Mouse (Mus musculus): Measurements from ENCODE around the gene Nol10.

DNA sequence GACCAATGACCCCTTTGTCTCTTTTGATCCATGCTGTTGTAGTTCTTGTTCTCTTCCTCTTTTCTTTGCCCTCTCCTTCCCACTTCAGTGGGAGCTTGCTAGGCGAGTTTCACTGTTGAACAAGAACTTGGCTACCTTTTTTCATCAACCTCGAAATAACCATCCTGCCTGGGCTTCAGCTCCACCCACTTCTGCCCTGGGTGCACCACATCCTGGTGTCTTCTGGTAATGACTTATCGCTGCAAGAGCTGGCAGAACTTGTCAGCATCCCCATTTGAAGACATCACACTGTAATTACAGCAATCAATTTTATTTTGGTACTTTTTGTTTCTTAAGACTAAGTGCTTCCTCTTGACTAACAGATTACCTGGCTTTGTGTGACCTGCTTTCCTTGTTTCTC is 24.4 kb downstream of the Nol10 start:
- TF ChIP-seq CTCF (IDR thresholded peaks at IDR 0.05; ENCODE audit: low read depth): no peak
- TF ChIP-seq EP300 (IDR thresholded peaks at IDR 0.05; ENCODE audit: low read depth): no peak

Data from liver, postnatal 0 days (tissue).